Mouse (Mus musculus): ENCODE measurements around the gene Tmod3. TPM values are rescaled to one million over a fixed set of nuclear protein-coding genes. Genes with fewer than 3 reads are reported as not detected.
A peak's percentile ranks its signal among the peaks of the same experiment; 100 is the strongest.
"Not testable (repeated sequence)": the region's sequence is repeated elsewhere in the genome, so short reads cannot be mapped to it uniquely, and the experiment has no call there.

Tmod3 gene
- total RNA-seq, 1 experiment from 2014 or later, result 173 TPM

- ATAC-seq (replicated peaks; ENCODE audit: insufficient number of reproducible peaks, low FRiP score, low TSS enrichment, poor library complexity, severe bottlenecking), result no peak
These were observed 41.7 kb downstream of the Tmod3 start for GRCm38 (mm10) chr9:75517751-75518150.

GRCm38 (mm10) chr9:75515464-75516113, 43.9 kb downstream of the Tmod3 start:
- ATAC-seq (replicated peaks; ENCODE audit: insufficient number of reproducible peaks, low FRiP score, low TSS enrichment, poor library complexity, severe bottlenecking), result peak; percentile 79

GRCm38 (mm10) chr9:75511236-75511939, 48.1 kb downstream of the Tmod3 start:
- ATAC-seq (replicated peaks; ENCODE audit: insufficient number of reproducible peaks, low FRiP score, low TSS enrichment, poor library complexity, severe bottlenecking), result no peak

GRCm38 (mm10) chr9:75504311-75504710, 55.1 kb downstream of the Tmod3 start:
- ATAC-seq (replicated peaks; ENCODE audit: insufficient number of reproducible peaks, low FRiP score, low TSS enrichment, poor library complexity, severe bottlenecking), result no peak

- ATAC-seq (replicated peaks; ENCODE audit: insufficient number of reproducible peaks, low FRiP score, low TSS enrichment, poor library complexity, severe bottlenecking), result no peak
These were observed 60.9 kb downstream of the Tmod3 start for GRCm38 (mm10) chr9:75498571-75498970.

GRCm38 (mm10) chr9:75495945-75496344, 63.5 kb downstream of the Tmod3 start:
- ATAC-seq (replicated peaks; ENCODE audit: insufficient number of reproducible peaks, low FRiP score, low TSS enrichment, poor library complexity, severe bottlenecking), result no peak

GRCm38 (mm10) chr9:75494407-75495005, 65.0 kb downstream of the Tmod3 start:
- ATAC-seq (replicated peaks; ENCODE audit: insufficient number of reproducible peaks, low FRiP score, low TSS enrichment, poor library complexity, severe bottlenecking), result no peak

GRCm38 (mm10) chr9:75488255-75488654, 71.2 kb downstream of the Tmod3 start:
- not testable (repeated sequence) for ATAC-seq (replicated peaks; ENCODE audit: insufficient number of reproducible peaks, low FRiP score, low TSS enrichment, poor library complexity, severe bottlenecking)

GRCm38 (mm10) chr9:75485231-75485630, 74.2 kb downstream of the Tmod3 start:
- no peak for ATAC-seq (replicated peaks; ENCODE audit: insufficient number of reproducible peaks, low FRiP score, low TSS enrichment, poor library complexity, severe bottlenecking)

GRCm38 (mm10) chr9:75480536-75481075, 78.9 kb downstream of the Tmod3 start:
- ATAC-seq (replicated peaks; ENCODE audit: insufficient number of reproducible peaks, low FRiP score, low TSS enrichment, poor library complexity, severe bottlenecking), result no peak

GRCm38 (mm10) chr9:75479106-75479725, 80.2 kb downstream of the Tmod3 start:
- ATAC-seq (replicated peaks; ENCODE audit: insufficient number of reproducible peaks, low FRiP score, low TSS enrichment, poor library complexity, severe bottlenecking), result no peak

GRCm38 (mm10) chr9:75477212-75477611, 82.2 kb downstream of the Tmod3 start:
- ATAC-seq (replicated peaks; ENCODE audit: insufficient number of reproducible peaks, low FRiP score, low TSS enrichment, poor library complexity, severe bottlenecking), result no peak; the same call in 1 of the 2 replicates

- ATAC-seq (replicated peaks; ENCODE audit: insufficient number of reproducible peaks, low FRiP score, low TSS enrichment, poor library complexity, severe bottlenecking), result peak; percentile 40; the same call in 1 of the 2 replicates
These were observed 91.2 kb downstream of the Tmod3 start for GRCm38 (mm10) chr9:75468297-75468696.

- ATAC-seq (replicated peaks; ENCODE audit: insufficient number of reproducible peaks, low FRiP score, low TSS enrichment, poor library complexity, severe bottlenecking), result no peak
These were observed 91.9 kb downstream of the Tmod3 start for GRCm38 (mm10) chr9:75467581-75467980.

GRCm38 (mm10) chr9:75466641-75467040, 92.8 kb downstream of the Tmod3 start:
- ATAC-seq (replicated peaks; ENCODE audit: insufficient number of reproducible peaks, low FRiP score, low TSS enrichment, poor library complexity, severe bottlenecking), result no peak

GRCm38 (mm10) chr9:75465856-75466255, 93.6 kb downstream of the Tmod3 start:
- ATAC-seq (replicated peaks; ENCODE audit: insufficient number of reproducible peaks, low FRiP score, low TSS enrichment, poor library complexity, severe bottlenecking), result no peak

- no peak for ATAC-seq (replicated peaks; ENCODE audit: insufficient number of reproducible peaks, low FRiP score, low TSS enrichment, poor library complexity, severe bottlenecking)
These were observed 96.3 kb downstream of the Tmod3 start for GRCm38 (mm10) chr9:75463050-75463660.

- ATAC-seq (replicated peaks; ENCODE audit: insufficient number of reproducible peaks, low FRiP score, low TSS enrichment, poor library complexity, severe bottlenecking), result no peak
These were observed 103.8 kb downstream of the Tmod3 start for GRCm38 (mm10) chr9:75455684-75456083.

GRCm38 (mm10) chr9:75453994-75454393, 105.5 kb downstream of the Tmod3 start:
- no peak for ATAC-seq (replicated peaks; ENCODE audit: insufficient number of reproducible peaks, low FRiP score, low TSS enrichment, poor library complexity, severe bottlenecking)

Data from monocyte, adult 5-6 weeks (primary cell).